In genomic region chr7:112321798-112322794, GRCm38 (mm10) we compare ENCODE assay signal across 14 mouse cellular contexts.
DNase-seq lines count a peak whose midpoint lies in the region; ATAC-seq and TF ChIP-seq lines count a peak whose summit lies in the region.
"Had no signal": no experiment of that assay in that cellular context is flagged by ENCODE, and none has a peak within 500 bp of the region (broad histone marks: within the 10 kb centered on the region; RNA-seq: fewer than 3 reads in every experiment).

No protein-coding gene starts in this region.

- peak; percentile 91 for ATAC-seq in CD4-positive, CD25-positive, alpha-beta regulatory T cell, adult 4 months
- peak; percentile 82 for ATAC-seq in intestine, embryonic 15.5 days
- no peak for ATAC-seq in hindbrain, postnatal 0 days
- ATAC-seq: forebrain, embryonic 15.5 days had no signal

- no peaks in the 10 kb centered on the region for H3K27me3 ChIP-seq in intestine, embryonic 15.5 days (replicated peaks)
- H3K27me3 ChIP-seq in small intestine, adult 2 months (ENCODE audit: control insufficient read depth, insufficient read depth, low read length), result no peaks in the 10 kb centered on the region
- H3K27me3 ChIP-seq in hindbrain, postnatal 0 days (ENCODE audit: insufficient read depth, low read length), result no peaks in the 10 kb centered on the region
- H3K27me3 ChIP-seq: forebrain, embryonic 15.5 days; hindbrain, embryonic 15.5 days had no signal

- 81% methylated on average over 9 of the region's 9 CpGs for WGBS in intestine, embryonic 15.5 days
- WGBS in small intestine, adult 2 months, result 67% methylated on average over 9 of the region's 9 CpGs
- 91% methylated on average over 9 of the region's 9 CpGs for WGBS in hindbrain, postnatal 0 days

- peaks cover 3% of the 10 kb centered on the region for H3K4me1 ChIP-seq in intestine, embryonic 15.5 days (replicated peaks)
- peaks cover 38% of the 10 kb centered on the region for H3K4me1 ChIP-seq in small intestine, adult 2 months (ENCODE audit: control insufficient read depth, insufficient read depth, insufficient read length, low read length)
- H3K4me1 ChIP-seq in hindbrain, postnatal 0 days (ENCODE audit: insufficient read depth, low read length), result no peaks in the 10 kb centered on the region
- H3K4me1 ChIP-seq: forebrain, embryonic 15.5 days; midbrain, embryonic 10.5 days had no signal

- TF ChIP-seq POLR2A in small intestine, adult 2 months (IDR thresholded peaks at IDR 0.05; ENCODE audit: low read depth, low read length), result no peak

- no peak overlapping the region for H3K4me2 ChIP-seq in intestine, embryonic 15.5 days (replicated peaks)
- H3K4me2 ChIP-seq in hindbrain, postnatal 0 days (ENCODE audit: low read depth, low read length), result no peak overlapping the region
- H3K4me2 ChIP-seq: forebrain, embryonic 15.5 days; hindbrain, embryonic 15.5 days had no signal

- DNase-seq in layer of hippocampus, adult 2 months (ENCODE audit: low spot score in 2 of 2), result no peak
- DNase-seq in layer of hippocampus, adult 9-11 months, result no peak
- DNase-seq in ovary, postnatal 10 days (ENCODE audit: low spot score), result no peak
- DNase-seq in embryo, embryonic 10 days (ENCODE audit: low spot score), result no peak
- DNase-seq in hindbrain, postnatal 0 days (ENCODE audit: low spot score), result no peak
- DNase-seq: cerebellum, adult 9-10 months; gastrocnemius, postnatal 10 days had no signal

- peaks cover 17% of the 10 kb centered on the region for H3K36me3 ChIP-seq in intestine, embryonic 15.5 days
- H3K36me3 ChIP-seq in small intestine, adult 2 months (ENCODE audit: control insufficient read depth, insufficient read depth, low read length), result peaks cover 55% of the 10 kb centered on the region
- H3K36me3 ChIP-seq in hindbrain, postnatal 0 days (ENCODE audit: insufficient read depth, low read length), result peaks cover 2% of the 10 kb centered on the region; the same call in 1 of the 2 replicates
- H3K36me3 ChIP-seq: forebrain, embryonic 15.5 days; hindbrain, embryonic 15.5 days; midbrain, embryonic 10.5 days had no signal

- no peak for TF ChIP-seq CTCF in layer of hippocampus, adult 2 months (conservative IDR thresholded peaks at IDR 0.05)
- no peak for TF ChIP-seq CTCF in small intestine, adult 2 months (IDR thresholded peaks at IDR 0.05; ENCODE audit: extremely low read depth, insufficient read length, insufficient replicate concordance, low read depth, low read length)
- TF ChIP-seq CTCF in hindbrain, postnatal 0 days (IDR thresholded peaks at IDR 0.05; ENCODE audit: low read depth), result no peak

- no peak overlapping the region for H3K9ac ChIP-seq in intestine, embryonic 15.5 days
- H3K9ac ChIP-seq in hindbrain, postnatal 0 days (replicated peaks; ENCODE audit: low read length), result no peak overlapping the region
- H3K9ac ChIP-seq: forebrain, embryonic 15.5 days; hindbrain, embryonic 15.5 days; liver, embryonic 14.5 days had no signal

- no peaks in the 10 kb centered on the region for H3K9me3 ChIP-seq in intestine, embryonic 15.5 days
- H3K9me3 ChIP-seq in hindbrain, postnatal 0 days (ENCODE audit: low read length), result no peaks in the 10 kb centered on the region
- H3K9me3 ChIP-seq: forebrain, embryonic 15.5 days; hindbrain, embryonic 15.5 days; midbrain, embryonic 10.5 days had no signal

- H3K4me3 ChIP-seq in layer of hippocampus, adult 2 months, result no peak overlapping the region
- no peak overlapping the region for H3K4me3 ChIP-seq in intestine, embryonic 15.5 days (replicated peaks)
- H3K4me3 ChIP-seq in small intestine, adult 2 months (ENCODE audit: low read depth, low read length), result no peak overlapping the region
- no peak overlapping the region for H3K4me3 ChIP-seq in hindbrain, postnatal 0 days (ENCODE audit: low read length)
- H3K4me3 ChIP-seq: forebrain, embryonic 15.5 days; hindbrain, embryonic 15.5 days; midbrain, embryonic 10.5 days had no signal

- peak overlapping the region; percentile 48; the same call in 1 of the 2 replicates for H3K27ac ChIP-seq in layer of hippocampus, adult 2 months
- H3K27ac ChIP-seq in intestine, embryonic 15.5 days, result peak overlapping the region; percentile 45; the same call in 1 of the 2 replicates
- peak overlapping the region; percentile 31; the same call in 1 of the 2 replicates for H3K27ac ChIP-seq in small intestine, adult 2 months (ENCODE audit: insufficient read depth, low read depth, low read length)
- H3K27ac ChIP-seq in hindbrain, postnatal 0 days, result no peak overlapping the region
- H3K27ac ChIP-seq: forebrain, embryonic 15.5 days; hindbrain, embryonic 15.5 days; liver, embryonic 14.5 days; midbrain, embryonic 10.5 days had no signal
